Mouse (Mus musculus) ovary, postnatal 36 days (tissue): ENCODE data around the gene Dop1b.

Experiments
- DNase-seq: peaks from one replicate; pipeline ENCODE4 v3.0.0; 2022; ENCODE audit warnings: low spot score, mixed read lengths

Gene Dop1b

DNA sequence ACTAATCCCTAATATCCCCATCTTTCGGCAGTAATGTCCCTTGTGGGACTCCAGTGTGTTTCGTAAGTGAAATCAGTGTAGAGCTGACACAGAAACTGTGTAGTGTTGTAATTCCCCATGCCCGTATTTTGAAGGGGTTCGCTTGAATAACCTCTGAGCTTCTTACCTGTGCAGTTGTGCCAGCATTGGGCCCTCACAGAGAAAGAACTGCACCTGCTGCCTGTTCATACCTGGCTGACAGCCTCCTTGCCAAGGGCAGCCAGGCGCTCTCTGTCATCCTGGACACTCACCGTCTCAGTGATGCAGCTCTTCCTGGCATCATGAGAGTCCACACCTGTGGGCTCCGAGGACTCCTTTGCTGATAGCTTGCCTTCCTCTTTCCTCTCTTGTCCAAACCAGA lies 1.3 kb downstream of the Dop1b start:
- no peak for DNase-seq

DNA sequence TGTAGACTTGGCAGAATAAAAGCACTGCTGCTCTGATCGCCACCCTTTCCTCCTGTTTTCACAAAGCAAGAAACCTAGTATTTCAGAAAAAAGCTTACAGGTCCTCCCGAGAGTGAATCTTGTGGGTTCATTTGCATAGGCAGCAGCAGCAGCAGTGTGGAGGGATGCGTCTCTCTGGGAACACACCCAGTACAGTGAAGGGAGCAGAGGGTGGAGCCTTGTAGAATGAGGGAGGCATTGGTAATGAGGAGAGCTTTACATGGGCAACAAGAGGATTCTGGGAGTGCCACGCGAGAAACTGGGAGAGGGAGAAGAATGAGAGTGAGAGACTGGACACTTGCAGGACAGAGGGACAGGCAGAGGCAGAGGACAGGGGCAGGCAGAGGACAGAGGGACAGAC lies 2.7 kb downstream of the Dop1b start:
- DNase-seq, result no peak

- DNase-seq, result no peak
Measured at GRCm38 (mm10) chr16:93715826-93716225, 4.1 kb downstream of the Dop1b start.

DNA sequence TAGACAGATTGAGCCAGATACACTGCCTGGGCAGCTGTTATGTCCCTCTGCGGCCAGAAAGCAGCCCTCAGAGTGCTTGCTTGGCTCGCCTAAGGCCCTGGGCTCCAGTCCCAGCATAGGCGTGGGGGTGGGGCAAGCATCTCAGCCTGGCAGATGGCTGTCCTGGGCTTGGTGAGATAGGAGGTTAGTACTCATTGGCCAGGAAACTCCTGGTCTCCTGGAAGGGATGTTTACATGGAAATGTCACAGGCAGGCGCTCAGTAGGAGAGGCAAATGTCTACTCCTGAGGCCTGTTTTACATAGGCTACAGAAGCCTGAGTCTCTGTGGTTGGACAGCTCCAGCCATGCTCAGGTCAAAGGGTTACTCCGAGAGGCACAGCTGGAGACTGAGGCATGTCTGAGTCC lies 5.6 kb downstream of the Dop1b start:
- DNase-seq, result peak; percentile 64

DNA sequence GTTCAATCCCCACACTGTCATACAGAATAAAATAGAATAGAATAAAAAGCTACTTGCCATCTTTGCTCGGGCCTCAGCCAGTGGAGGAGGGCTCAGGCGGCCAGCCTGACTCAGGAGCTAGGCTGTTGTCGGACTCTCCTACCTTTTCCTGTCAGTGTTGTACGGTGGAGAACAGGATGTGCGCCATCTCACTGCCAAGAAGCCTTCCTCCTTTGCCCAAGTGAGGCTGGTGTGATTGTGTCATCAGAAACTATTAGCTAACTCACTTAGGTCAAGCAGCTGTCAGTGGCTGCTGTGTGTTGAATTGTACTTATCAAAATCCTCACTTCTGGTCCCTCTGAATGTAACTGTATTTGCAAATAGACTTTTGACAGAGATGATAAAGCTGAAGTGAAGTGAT lies 10.1 kb downstream of the Dop1b start:
- no peak for DNase-seq

DNA sequence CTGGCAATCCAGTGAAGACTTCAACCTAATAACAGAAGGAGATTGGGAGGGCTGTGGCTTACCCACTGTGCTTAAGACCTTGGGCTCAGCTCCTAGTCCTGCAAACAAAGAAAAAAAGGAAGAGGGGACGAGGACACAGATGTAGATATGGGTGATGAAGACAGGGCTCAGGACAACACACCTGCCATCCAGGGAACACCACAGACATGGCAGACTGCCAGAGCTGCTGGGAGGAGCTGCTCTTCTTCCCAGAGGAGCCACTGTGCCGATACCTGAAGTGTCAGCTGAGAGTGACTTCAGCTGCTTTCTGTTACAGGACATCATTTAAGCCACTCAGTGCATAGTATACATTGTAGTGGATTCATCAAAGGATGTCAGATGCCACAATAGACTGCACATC lies 10.8 kb downstream of the Dop1b start:
- no peak for DNase-seq

DNA sequence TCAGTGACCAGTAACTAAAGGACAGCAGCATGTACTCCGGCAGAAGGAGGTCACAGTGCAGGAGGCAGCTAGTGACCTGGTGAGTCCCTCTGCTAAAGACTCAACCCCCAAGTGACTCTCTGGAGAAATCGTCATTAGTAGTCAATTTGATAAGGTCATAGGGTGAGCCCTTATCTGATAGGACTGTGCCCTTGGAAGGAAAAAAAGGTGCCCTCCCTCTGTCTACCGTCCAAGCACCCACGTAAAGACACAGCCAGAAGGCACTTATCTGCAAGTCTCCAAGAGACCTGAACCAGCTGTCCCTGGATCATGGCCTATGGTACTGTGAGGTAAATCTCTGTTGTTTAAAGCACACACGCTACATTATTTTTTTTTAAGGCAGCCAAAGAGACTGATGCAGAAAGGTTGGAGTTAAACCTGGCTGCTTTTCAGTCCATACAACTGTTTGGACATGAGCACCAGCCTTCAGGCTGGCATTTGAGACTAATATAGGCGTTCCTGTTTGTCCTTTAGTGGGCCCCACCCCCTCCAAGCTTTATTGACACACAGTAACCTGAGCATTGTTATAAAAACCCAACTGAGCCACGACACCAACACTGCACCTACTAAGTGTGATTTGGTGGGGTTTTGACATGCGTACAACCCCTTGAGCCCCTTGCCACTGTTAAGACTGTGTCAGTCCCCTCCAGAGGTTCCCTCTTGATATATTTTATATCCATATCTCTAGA lies 13.9 kb downstream of the Dop1b start:
- no peak for DNase-seq

GRCm38 (mm10) chr16:93726186-93726585 lies 14.5 kb downstream of the Dop1b start:
- no peak for DNase-seq

- no peak for DNase-seq
Measured at GRCm38 (mm10) chr16:93728676-93729075, 17.0 kb downstream of the Dop1b start.

DNA sequence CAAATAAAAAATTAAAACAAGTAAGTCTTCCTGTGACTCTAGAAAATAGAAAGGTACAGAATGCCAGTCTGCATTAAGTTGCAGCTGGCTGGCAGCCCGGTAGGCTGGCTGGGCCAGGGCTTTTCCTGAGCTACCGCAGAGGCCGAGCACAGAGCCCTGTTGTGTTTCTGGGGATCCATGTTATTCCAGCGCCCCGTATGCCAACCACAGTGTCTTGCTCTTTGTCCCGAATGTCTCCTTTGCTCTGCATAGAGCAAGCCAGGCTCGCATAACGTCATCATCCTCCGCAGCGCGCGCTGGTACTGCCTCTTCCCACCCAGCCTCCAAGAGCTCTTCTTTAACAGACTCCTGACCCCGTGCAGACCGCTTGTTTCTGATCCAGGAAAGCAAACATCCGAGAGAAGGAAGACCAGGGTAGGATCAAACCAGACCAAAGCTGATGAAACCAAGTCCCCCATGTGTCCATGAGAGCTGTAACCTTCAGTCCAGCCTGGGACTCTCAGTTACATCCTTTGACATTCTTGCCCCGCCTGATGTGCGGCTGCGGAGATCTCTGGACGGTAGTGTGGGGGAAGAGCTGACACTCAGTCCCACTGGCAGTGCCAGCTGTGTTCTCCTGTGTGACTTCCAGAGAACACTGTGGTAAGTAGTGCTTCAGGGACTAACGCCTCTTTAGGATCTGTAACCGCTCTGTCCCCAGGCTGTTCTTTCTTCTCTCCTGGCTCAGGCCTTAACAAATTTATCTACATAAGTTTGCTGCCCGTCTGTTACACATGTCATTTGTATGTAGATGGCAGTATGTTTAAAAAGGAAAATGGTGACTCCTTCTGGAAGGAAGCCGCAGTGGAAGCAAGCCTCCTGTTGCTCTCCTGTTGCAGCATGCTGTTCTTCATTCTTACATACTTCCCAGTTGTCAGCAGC lies 18.4 kb downstream of the Dop1b start:
- no peak for DNase-seq

DNA sequence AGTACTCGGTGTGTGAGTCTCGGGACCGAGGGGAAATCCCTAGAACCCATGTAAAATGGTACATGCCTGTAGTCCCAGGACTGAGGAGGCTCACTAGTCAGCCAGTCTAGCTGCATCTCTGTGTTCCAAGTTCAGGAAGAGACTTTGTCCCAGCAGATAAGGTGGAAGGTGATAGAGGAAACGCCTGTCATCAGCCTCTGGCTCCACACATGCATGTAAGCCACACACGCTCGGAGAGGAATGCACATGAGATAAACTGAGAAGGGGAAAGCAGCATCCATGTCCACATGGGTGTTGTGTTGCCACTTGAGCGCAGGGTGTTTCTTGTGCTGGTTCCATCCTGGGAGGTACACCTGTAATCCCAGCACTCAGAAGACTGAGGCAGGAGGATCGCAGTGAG lies 19.6 kb downstream of the Dop1b start:
- DNase-seq, result no peak

- DNase-seq, result no peak
Measured at GRCm38 (mm10) chr16:93732875-93733569, 21.3 kb downstream of the Dop1b start.

GRCm38 (mm10) chr16:93739251-93739650 lies 27.5 kb downstream of the Dop1b start:
- DNase-seq, result no peak

DNA sequence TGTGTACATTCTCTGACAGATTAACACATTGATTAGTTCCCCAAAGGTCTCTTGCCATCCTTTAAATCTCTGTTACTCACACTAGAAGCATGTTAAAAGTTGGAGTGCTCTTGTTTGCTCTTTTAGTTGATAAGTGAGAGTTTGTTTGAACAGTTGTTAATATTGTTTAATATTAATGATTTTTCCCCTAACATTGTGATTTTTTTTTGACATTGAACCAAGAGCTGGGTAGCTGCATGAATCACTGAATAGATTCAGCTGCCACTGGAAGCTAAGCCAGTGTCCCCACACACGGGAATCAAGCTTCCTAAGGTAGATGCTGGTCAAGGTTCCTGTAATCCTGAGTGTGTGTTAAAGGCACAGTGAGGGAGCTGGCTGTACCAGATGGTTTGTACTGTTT lies 31.2 kb downstream of the Dop1b start:
- DNase-seq, result no peak

- no peak for DNase-seq
Measured at GRCm38 (mm10) chr16:93744049-93744490, 32.4 kb downstream of the Dop1b start.

DNA sequence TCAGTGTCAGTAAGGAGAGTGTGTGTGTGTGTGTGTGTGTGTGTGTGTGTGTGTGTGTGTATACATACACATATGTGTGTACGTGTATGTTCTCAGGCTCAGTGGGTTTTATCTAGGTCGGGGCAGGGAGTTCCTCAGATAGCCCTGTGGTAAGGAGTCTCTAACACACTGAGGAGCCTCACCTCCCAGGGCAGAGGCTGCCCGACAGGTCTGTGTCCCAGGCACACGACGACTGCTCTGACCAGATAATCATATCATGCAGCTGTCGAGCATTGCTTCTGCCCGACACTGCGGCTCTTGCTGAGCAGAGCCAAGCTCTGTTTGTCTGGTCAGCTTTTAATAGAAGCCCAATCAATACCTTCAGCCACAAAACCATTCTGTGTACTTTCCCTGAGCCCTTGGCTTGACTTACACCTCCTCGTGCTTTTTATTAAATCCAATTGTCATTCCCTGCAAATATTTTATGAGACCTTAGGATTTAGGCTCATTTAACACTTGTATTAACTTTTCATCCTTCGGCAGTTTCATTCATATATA lies 33.2 kb downstream of the Dop1b start:
- DNase-seq, result no peak

- DNase-seq, result no peak
Measured at GRCm38 (mm10) chr16:93746397-93746796, 34.7 kb downstream of the Dop1b start.

DNA sequence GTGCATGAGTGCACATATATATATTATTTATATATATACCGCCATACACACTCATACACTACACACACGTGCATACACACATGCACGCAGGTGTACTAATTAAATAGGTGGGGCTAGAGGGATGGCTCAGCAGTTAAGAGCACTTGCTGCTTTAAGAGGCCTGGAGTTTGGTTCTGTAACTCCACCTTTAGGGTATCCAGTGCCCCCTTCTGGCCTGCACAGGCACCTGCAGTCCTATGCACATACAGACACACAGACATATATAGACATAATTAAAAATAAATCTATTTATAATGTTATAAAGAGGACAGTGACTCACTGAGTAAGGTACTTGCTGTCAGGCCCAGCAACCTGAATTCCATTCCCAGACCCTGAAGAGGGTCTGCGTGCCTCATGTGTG lies 35.3 kb downstream of the Dop1b start:
- DNase-seq, result no peak

GRCm38 (mm10) chr16:93747421-93747820 lies 35.7 kb downstream of the Dop1b start:
- DNase-seq, result no peak

DNA sequence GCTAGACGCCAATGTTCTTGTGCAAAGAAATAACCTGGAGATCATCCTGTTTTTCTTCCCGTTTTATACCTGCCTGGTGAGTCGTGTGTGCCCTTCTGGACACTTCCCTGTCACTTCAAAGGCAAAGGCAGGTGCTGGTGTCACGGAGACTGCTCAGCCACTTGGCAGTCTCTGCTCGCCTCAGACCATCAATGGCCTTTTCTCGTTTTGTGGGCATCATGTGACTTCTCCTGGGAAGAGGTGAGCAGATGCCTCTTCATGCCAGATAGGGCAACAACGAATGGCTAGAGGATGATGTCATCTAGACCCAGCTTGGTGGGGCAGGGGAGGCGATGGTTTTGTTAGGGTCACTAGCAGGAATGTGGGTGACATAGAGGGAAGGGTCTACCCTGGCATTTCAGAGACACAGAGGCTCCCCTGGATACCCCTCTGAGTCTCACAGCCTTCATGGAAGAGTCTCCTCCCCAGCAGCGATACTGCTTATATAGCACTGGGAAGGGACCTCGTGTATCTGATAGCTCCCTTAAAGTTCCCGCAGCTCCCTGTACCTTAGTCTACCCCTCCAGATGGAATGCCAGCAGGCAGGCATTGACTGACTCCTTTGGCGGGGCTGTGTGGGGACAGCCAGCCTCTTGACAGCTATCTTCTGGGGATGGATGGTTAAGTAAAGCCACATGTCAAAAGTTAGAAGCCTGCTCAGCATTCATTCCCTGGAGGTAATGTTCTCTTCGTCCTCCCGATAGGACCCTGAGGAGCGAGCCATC lies 37.6 kb downstream of the Dop1b start:
- DNase-seq, result no peak

- no peak for DNase-seq
Measured at GRCm38 (mm10) chr16:93750464-93750863, 38.8 kb downstream of the Dop1b start.

- no peak for DNase-seq
Measured at GRCm38 (mm10) chr16:93751816-93752215, 40.1 kb downstream of the Dop1b start.
